Mouse (Mus musculus) urinary bladder, adult 18-20 months (tissue): ENCODE results near the gene Prkaca.

Source experiments
- DNase-seq, 2 experiments: peaks; one replicate each; pipeline ENCODE4 v3.0.0; 2022; ENCODE audit warnings: low spot score in 2 of 2, mixed read lengths in 2 of 2

Prkaca gene

DNA sequence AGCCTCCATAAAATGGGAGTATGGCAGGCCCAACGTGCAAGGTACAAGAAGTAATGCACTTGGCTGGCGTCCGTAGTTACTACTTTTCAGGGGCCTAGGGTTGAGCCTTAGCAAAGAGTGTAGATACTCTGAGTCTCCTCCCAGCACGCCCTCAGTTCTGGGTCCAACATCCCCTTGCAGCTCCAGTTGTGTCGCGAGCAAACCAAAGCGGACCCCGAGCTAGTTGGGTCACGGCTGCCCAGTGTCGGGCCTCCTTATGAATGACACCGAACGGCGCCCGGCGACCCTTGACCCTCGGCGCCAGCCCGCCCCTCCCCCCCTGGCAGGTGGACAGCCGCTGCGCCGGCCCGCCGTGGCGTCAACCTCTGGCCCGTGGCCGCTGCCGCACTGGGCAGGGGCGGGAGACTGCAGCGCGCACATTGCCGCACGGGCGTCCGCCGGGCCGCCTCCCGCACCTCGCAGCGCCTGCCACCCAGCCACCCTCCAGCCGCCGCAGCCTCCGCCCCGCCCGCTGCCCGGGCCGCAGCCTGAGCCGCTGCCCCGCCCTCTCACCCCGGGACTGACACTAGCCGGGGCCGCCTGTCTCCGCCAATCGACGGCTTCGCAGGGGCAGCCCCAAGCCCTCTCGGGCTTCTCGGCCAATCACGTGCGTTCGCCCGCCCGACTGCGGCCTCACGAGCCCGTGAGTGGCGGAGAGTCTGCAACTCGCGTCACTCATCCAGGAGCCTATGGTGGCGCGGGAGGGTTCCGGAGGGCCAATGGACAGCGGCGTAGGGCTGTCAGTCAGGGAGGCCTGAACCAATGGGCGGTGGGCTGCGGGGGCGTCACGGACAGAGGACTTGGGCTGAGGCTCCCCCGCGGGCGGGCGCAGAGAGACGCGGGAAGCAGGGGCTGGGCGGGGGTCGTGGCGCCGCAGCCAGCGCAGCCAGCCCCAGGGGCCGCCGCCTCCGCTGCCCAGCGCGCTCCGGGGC, at the start of gene Prkaca:
Gene Prkaca, plus strand, starts transcription at position 844 of the 971 bp plus-strand sequence.
- DNase-seq, result peak; percentile 86 to 98

GRCm38 (mm10) chr8:83924585-83924984, 48.2 kb upstream of the Prkaca start:
- no peak for DNase-seq

DNA sequence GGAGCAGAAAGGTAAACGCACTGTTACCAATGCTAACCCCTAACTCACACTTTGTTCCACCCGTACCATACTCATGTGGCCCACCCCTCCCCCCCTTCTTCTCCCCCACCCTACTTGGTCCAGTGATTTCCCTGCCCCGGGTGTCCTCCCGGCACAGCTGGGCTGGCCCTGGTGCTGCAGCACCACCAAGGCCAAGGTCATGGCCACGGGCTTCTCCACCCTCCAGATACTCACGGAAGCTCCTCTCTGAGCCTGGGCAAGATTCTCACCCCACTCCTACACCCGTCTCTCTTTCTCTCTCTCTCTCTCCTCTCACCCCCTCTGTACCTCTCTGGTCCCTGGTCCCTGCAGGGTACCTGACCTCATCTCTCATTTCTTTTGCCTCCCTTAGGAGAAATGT, 46.5 kb upstream of the Prkaca start:
- DNase-seq, result no peak

- DNase-seq, result no peak
These were observed 38.6 kb upstream of the Prkaca start for GRCm38 (mm10) chr8:83934222-83934621.

GRCm38 (mm10) chr8:83934994-83935393, 37.8 kb upstream of the Prkaca start:
- no peak for DNase-seq

DNA sequence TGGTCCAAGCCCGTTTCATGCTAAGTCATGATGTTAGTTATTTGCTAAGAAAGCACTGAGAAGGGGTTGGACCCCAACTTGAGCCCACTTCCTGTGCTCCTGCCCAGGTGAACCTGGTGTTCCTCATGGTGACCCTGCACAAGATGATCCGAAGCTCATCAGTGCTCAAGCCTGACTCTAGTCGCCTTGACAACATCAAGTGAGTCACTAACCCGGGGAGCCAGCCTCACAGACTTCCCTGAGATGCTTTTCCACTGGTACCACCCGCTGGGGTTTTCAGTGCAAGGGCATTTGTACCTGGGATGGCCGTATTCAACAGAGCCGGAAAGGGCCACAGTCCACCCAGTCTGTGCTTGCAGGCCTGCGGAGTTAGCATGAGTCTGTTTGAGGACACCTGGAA, 37.4 kb upstream of the Prkaca start:
- no peak for DNase-seq

DNA sequence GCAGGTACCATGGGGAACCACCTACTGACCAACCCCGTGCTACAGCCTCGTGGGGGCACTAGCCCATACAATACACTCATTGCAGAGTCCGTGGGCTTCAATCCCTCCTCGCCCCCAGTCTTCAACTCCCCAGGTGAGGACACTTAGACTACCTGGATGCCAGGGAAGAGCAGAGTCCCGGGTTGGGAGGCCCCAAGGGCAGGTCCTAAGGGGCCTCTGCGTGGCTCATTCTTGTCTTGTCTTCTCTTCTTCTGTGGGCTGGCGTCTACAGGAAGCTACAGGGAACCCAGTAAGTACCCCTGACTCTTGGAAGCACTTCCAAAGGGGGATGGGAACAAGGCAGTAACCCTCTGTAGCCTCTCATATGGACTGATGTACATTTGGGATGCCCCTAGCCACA, 35.1 kb upstream of the Prkaca start:
- no peak for DNase-seq

GRCm38 (mm10) chr8:83938330-83938729, 34.5 kb upstream of the Prkaca start:
- DNase-seq, result no peak

GRCm38 (mm10) chr8:83941066-83941677, 31.6 kb upstream of the Prkaca start:
- no peak for DNase-seq

- DNase-seq, result no peak
These were observed 30.3 kb upstream of the Prkaca start for GRCm38 (mm10) chr8:83942446-83942845.

GRCm38 (mm10) chr8:83945540-83945939, 27.3 kb upstream of the Prkaca start:
- DNase-seq, result no peak

DNA sequence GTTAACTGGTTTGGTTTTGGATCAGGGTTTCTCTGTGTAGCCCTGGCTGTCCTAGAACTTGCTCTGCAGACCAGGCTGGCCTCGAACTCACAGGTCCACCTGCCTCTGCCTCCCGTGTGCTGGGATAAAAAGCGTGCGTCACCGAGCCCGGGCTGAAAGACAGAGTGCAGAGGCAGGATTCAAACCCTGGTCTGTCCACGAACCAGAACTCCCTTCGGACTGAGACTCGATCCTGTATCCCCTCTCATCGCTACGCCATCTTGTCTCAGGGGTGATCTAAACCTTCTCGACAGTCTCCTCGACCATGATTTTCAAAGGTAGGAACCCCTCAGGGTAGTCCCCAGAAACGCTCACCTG, 18.1 kb upstream of the Prkaca start:
- DNase-seq, result no peak

- peak; percentile 85 to 96 for DNase-seq
These were observed 17.5 kb upstream of the Prkaca start, which contains the start of the genes Gm10644 and Asf1b for GRCm38 (mm10) chr8:83955106-83955957. Gene Gm10644, minus strand, starts transcription at chr8:83955205. Gene Asf1b, plus strand, starts transcription at chr8:83955507.

- no peak for DNase-seq
These were observed 16.9 kb upstream of the Prkaca start for GRCm38 (mm10) chr8:83955958-83956218.

DNA sequence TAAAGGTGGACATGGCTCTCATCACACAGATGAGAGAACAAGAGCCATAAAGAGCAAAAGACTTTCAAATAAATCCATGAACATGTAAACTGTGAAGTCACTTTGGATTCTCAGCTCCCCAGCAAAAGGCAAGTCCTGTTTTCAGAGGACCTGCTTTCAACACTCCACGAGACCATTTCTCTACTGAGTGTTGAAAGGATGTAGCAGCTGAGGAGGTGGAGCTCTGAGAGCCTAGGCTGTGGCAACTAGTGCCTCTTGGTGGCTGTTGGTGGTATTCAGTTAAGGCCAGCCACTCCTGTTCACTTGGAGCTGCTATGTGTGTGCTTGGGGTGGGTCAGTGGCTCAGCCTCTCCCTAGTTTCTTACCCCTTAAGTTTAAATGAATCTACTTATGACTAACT, 16.0 kb upstream of the Prkaca start:
- DNase-seq, result no peak

DNA sequence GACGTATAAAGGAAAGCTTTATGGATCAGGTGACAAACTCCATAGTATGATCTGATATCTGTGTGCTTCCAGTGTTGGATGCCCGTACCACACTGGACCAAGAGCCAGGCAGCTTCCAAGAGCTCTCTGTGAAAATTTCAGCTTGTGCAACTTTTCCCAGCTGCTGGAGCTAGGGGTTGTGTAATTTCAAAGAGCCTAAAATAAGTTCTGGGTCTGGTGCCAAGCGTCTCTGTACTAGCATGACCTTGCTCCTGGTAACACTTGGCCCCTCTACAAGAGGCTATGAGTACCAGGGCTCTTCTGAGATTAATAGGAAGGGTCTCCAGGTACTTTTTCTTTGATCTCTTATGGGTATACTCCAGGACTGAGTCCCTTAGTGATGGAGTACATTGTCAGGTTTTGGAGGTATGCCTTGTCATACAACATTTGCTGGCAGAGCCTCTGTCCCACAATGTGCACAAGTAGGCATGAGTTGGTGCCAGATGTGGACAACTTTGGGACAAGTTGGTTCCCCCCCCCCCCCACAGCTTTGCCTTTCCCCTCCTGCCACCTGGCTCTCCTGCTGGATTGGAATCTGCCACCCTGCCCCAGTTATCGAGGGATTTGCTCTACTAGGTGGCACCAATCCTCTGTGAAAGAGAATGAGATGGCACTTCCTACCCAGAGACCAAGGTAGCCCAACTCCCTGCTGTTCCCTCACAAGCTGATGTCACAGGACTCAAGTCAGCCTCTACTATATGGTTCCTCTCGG, 8.6 kb upstream of the Prkaca start:
- DNase-seq, result no peak

DNA sequence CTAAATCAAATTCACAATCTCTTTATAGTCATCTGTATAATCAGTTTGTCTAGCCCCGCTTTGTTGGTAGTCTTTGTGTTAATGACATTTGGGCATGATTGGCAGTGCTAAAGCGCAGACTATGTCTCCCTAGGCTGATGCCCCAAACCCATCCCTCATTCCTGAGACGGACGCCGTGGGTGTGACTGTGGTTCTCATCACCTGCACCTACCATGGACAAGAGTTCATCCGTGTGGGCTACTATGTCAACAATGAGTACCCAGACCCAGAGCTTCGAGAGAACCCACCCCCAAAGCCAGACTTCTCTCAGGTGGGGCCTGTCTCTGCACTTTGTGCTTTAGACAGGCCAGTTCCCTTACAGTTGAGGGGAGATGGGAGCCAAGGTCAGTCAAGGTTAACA, 5.1 kb upstream of the Prkaca start:
- no peak for DNase-seq

GRCm38 (mm10) chr8:83971121-83971520, 1.7 kb upstream of the Prkaca start:
- no peak for DNase-seq

GRCm38 (mm10) chr8:83971661-83972060, 1.1 kb upstream of the Prkaca start:
- no peak for DNase-seq

- DNase-seq, result no peak
These were observed 603 bp downstream of the Prkaca start for GRCm38 (mm10) chr8:83973161-83974031.

GRCm38 (mm10) chr8:83974521-83974920, 1.7 kb downstream of the Prkaca start:
- DNase-seq, result no peak
